Comparison of ENCODE assay signal across 9 mouse cellular contexts in the genomic region with DNA sequence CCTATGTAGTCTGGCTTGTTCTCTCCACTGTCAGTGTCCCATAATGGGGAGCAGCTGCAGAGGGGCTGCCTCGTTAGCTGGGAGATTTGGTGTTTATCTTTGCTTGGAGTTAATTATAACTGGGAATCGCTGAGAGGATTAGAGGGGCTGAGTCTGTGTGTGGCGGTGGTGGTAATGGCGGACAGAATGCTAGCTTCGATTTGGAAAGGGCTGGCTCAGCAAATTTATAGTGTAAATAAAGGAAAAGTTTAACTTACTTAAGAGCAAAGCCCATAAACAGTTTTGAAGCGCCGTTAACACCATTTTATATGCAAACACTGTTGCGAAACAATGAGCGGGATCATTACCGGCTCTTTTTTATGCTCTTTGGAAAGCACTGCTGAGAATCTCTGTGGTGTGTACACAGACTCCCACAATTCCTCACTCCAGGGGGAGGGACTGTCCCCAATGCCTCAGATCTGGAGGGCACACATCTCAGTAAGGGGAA.
DNase-seq lines count a peak whose midpoint lies in the region; ATAC-seq lines count a peak whose summit lies in the region.
"Had no signal": no experiment of that assay in that cellular context is flagged by ENCODE, and none has a peak within 500 bp of the region (broad histone marks: within the 10 kb centered on the region; RNA-seq: fewer than 3 reads in every experiment).

No protein-coding gene starts in this region.

- intact Hi-C loops in left cerebral cortex, postnatal 36 days (cut with DNase I) = loop anchor here (5.0 to 10.0 kb wide), 4 partner anchors 80 to 828 kb away; no protein-coding TSS in a partner anchor

- peaks cover 5% of the 10 kb centered on the region; the same call in 1 of the 2 replicates for H3K36me3 ChIP-seq in heart, embryonic 10.5 days
- no peaks in the 10 kb centered on the region for H3K36me3 ChIP-seq in embryonic facial prominence, embryonic 14.5 days (ENCODE audit: control insufficient read depth, insufficient read depth, low read length)
- no peaks in the 10 kb centered on the region for H3K36me3 ChIP-seq in limb, embryonic 11.5 days (ENCODE audit: control insufficient read depth, insufficient read depth, low read length)
- H3K36me3 ChIP-seq in midbrain, embryonic 13.5 days = no peaks in the 10 kb centered on the region

- 49% methylated on average over 10 of the region's 10 CpGs for WGBS in heart, embryonic 10.5 days
- WGBS in embryonic facial prominence, embryonic 14.5 days = 39% methylated on average over 10 of the region's 10 CpGs
- 32% methylated on average over 10 of the region's 10 CpGs for WGBS in limb, embryonic 11.5 days
- WGBS in midbrain, embryonic 13.5 days = 42% methylated on average over 10 of the region's 10 CpGs

- peak; percentile 78 for ATAC-seq in embryonic facial prominence, embryonic 14.5 days (ENCODE audit: low read depth)
- no peak for ATAC-seq in limb, embryonic 11.5 days (ENCODE audit: insufficient number of reproducible peaks, low FRiP score, low TSS enrichment, low read depth)
- peak; percentile 84 for ATAC-seq in midbrain, embryonic 13.5 days

- H3K27ac ChIP-seq in heart, embryonic 10.5 days = no peak overlapping the region
- peak overlapping the region; percentile 4; the same call in 1 of the 2 replicates for H3K27ac ChIP-seq in embryonic facial prominence, embryonic 14.5 days (replicated peaks; ENCODE audit: low read depth, low read length)
- no peak overlapping the region for H3K27ac ChIP-seq in limb, embryonic 11.5 days (replicated peaks; ENCODE audit: low read depth, low read length)
- peak overlapping the region; percentile 46 for H3K27ac ChIP-seq in midbrain, embryonic 13.5 days

- no peak overlapping the region for H3K4me3 ChIP-seq in heart, embryonic 10.5 days
- no peak overlapping the region; the same call in 1 of the 2 replicates for H3K4me3 ChIP-seq in embryonic facial prominence, embryonic 14.5 days (ENCODE audit: low read depth, low read length)
- no peak overlapping the region for H3K4me3 ChIP-seq in limb, embryonic 11.5 days (ENCODE audit: low read depth, low read length)
- H3K4me3 ChIP-seq in midbrain, embryonic 13.5 days (replicated peaks) = no peak overlapping the region

- H3K9me3 ChIP-seq in heart, embryonic 10.5 days = no peaks in the 10 kb centered on the region
- no peaks in the 10 kb centered on the region for H3K9me3 ChIP-seq in embryonic facial prominence, embryonic 14.5 days (ENCODE audit: control insufficient read depth, low read length)
- no peaks in the 10 kb centered on the region for H3K9me3 ChIP-seq in limb, embryonic 11.5 days (ENCODE audit: control insufficient read depth, low read length)
- no peaks in the 10 kb centered on the region for H3K9me3 ChIP-seq in midbrain, embryonic 13.5 days

- peak overlapping the region; percentile 37 for H3K4me2 ChIP-seq in embryonic facial prominence, embryonic 14.5 days (ENCODE audit: low read depth, low read length)
- no peak overlapping the region for H3K4me2 ChIP-seq in limb, embryonic 11.5 days (ENCODE audit: low read depth, severe bottlenecking)
- peak overlapping the region; percentile 23 for H3K4me2 ChIP-seq in midbrain, embryonic 13.5 days (replicated peaks)

- DNase-seq in heart, embryonic 10.5 days (ENCODE audit: low spot score) = peak; percentile 27
- no peak for DNase-seq in heart, adult 9 months (ENCODE audit: low spot score in 2 of 2)
- DNase-seq in embryonic facial prominence, embryonic 14.5 days (ENCODE audit: low spot score) = peak; percentile 73
- peak; percentile 43 for DNase-seq in limb, embryonic 11.5 days (ENCODE audit: low spot score)
- DNase-seq in left cerebral cortex, postnatal 36 days (ENCODE audit: low spot score in 2 of 2) = no peak
- DNase-seq in spleen, postnatal 14 days (ENCODE audit: low spot score in 2 of 2) = no peak
- no peak for DNase-seq in testis, postnatal 10 days (ENCODE audit: low spot score)
- DNase-seq: gastrocnemius, postnatal 14 days had no signal

- peak overlapping the region; percentile 20 for H3K9ac ChIP-seq in embryonic facial prominence, embryonic 14.5 days (ENCODE audit: low read depth, low read length)
- no peak overlapping the region for H3K9ac ChIP-seq in limb, embryonic 11.5 days (ENCODE audit: low read length)
- no peak overlapping the region for H3K9ac ChIP-seq in midbrain, embryonic 13.5 days (replicated peaks)

- H3K4me1 ChIP-seq in heart, embryonic 10.5 days = peaks cover 8% of the 10 kb centered on the region; the same call in 1 of the 2 replicates
- peaks cover 9% of the 10 kb centered on the region; the same call in 1 of the 2 replicates for H3K4me1 ChIP-seq in embryonic facial prominence, embryonic 14.5 days (ENCODE audit: control insufficient read depth, insufficient read depth, low read length)
- H3K4me1 ChIP-seq in limb, embryonic 11.5 days (ENCODE audit: control insufficient read depth, insufficient read depth, low read length) = peaks cover 4% of the 10 kb centered on the region; the same call in 1 of the 2 replicates
- peaks cover 40% of the 10 kb centered on the region for H3K4me1 ChIP-seq in midbrain, embryonic 13.5 days (replicated peaks)

- no peaks in the 10 kb centered on the region for H3K27me3 ChIP-seq in heart, embryonic 10.5 days (ENCODE audit: insufficient read depth, poor library complexity, severe bottlenecking)
- no peaks in the 10 kb centered on the region for H3K27me3 ChIP-seq in embryonic facial prominence, embryonic 14.5 days (replicated peaks; ENCODE audit: control insufficient read depth, insufficient read depth, low read length)
- peaks cover 9% of the 10 kb centered on the region; the same call in 1 of the 2 replicates for H3K27me3 ChIP-seq in limb, embryonic 11.5 days (ENCODE audit: control insufficient read depth, insufficient read depth, low read length)
- no peaks in the 10 kb centered on the region for H3K27me3 ChIP-seq in midbrain, embryonic 13.5 days

Comparison
In these comparisons a context has a peak if more than half of its experiments do, and no peak if none do; other contexts are left out.
1. DNase-seq: peak in heart, embryonic 10.5 days (single experiment), embryonic facial prominence, embryonic 14.5 days (single experiment) and limb, embryonic 11.5 days (single experiment); none in heart, adult 9 months (0 of 2), left cerebral cortex, postnatal 36 days (0 of 2), spleen, postnatal 14 days (0 of 2) and testis, postnatal 10 days (single experiment).
2. H3K27ac ChIP-seq: peak in embryonic facial prominence, embryonic 14.5 days (single experiment) and midbrain, embryonic 13.5 days (single experiment); none in heart, embryonic 10.5 days (single experiment) and limb, embryonic 11.5 days (single experiment).